Mouse (Mus musculus): ENCODE data around the gene Ensa. TPM values are rescaled to one million over a fixed set of nuclear protein-coding genes. Genes with fewer than 3 reads are reported as not detected.
A peak's percentile ranks its signal among the peaks of the same experiment; 100 is the strongest.
"Not testable (repeated sequence)": the region's sequence is repeated elsewhere in the genome, so short reads cannot be mapped to it uniquely, and the experiment has no call there.

Gene Ensa
- polyA plus RNA-seq, 1 experiment from 2014 or later: 118 TPM

- Histone ChIP-seq H3K9me3 (ENCODE audit: control insufficient read depth, low read length) (no peaks in the 10 kb centered on the region), H3K27me3 (replicated peaks; ENCODE audit: control insufficient read depth, insufficient read depth, low read length) (no peaks in the 10 kb centered on the region), H3K36me3 (ENCODE audit: control insufficient read depth, insufficient read depth, low read length) (peaks cover 17% of the 10 kb centered on the region), H3K4me1 (ENCODE audit: control insufficient read depth, insufficient read depth, low read depth, low read length) (peaks cover 9% of the 10 kb centered on the region), H3K4me2 (ENCODE audit: low read length) (no peak overlapping the region), H3K9ac (ENCODE audit: low read depth, low read length) (no peak overlapping the region), H3K4me3 (ENCODE audit: low read length) (no peak overlapping the region), H3K27ac (ENCODE audit: low read depth, low read length) (no peak overlapping the region)
- WGBS: 77% methylated on average over 1 of the region's 1 CpGs
- ATAC-seq: no peak
Observed at GRCm38 (mm10) chr3:95621241-95621640, 3.6 kb upstream of the Ensa start.

DNA sequence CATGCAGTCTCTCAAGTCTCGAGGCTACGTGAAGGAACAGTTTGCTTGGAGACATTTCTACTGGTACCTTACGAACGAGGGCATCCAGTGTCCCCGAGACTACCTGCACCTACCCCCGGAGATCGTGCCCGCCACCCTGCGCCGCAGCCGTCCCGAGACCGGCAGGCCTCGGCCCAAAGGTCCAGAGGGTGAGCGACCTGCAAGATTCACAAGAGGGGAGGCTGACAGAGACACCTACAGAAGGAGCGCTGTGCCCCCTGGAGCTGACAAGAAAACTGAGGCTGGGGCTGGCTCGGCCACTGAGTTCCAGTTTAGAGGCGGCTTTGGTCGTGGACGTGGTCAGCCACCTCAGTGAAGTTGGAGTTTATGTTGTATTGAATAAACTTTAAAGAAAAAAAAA is 2.4 kb upstream of the Ensa start:
- 93% methylated on average over 20 of the region's 20 CpGs for WGBS
- not testable (repeated sequence) for ATAC-seq; H3K27me3 ChIP-seq (replicated peaks; ENCODE audit: control insufficient read depth, insufficient read depth, low read length); H3K4me2 ChIP-seq (ENCODE audit: low read length); H3K27ac ChIP-seq (ENCODE audit: low read depth, low read length); H3K9ac ChIP-seq (ENCODE audit: low read depth, low read length); H3K9me3 ChIP-seq (ENCODE audit: control insufficient read depth, low read length); H3K4me3 ChIP-seq (ENCODE audit: low read length)
- Histone ChIP-seq H3K36me3 (ENCODE audit: control insufficient read depth, insufficient read depth, low read length) (peaks cover 18% of the 10 kb centered on the region), H3K4me1 (ENCODE audit: control insufficient read depth, insufficient read depth, low read depth, low read length) (peaks cover 17% of the 10 kb centered on the region)

GRCm38 (mm10) chr3:95623551-95623950 is 1.2 kb upstream of the Ensa start:
- Histone ChIP-seq H3K4me1 (ENCODE audit: control insufficient read depth, insufficient read depth, low read depth, low read length) (peaks cover 17% of the 10 kb centered on the region), H3K27ac (ENCODE audit: low read depth, low read length) (no peak overlapping the region), H3K27me3 (replicated peaks; ENCODE audit: control insufficient read depth, insufficient read depth, low read length) (no peaks in the 10 kb centered on the region), H3K36me3 (ENCODE audit: control insufficient read depth, insufficient read depth, low read length) (peaks cover 14% of the 10 kb centered on the region), H3K4me3 (ENCODE audit: low read length) (no peak overlapping the region), H3K4me2 (ENCODE audit: low read length) (no peak overlapping the region), H3K9me3 (ENCODE audit: control insufficient read depth, low read length) (no peaks in the 10 kb centered on the region), H3K9ac (ENCODE audit: low read depth, low read length) (no peak overlapping the region)
- no peak for ATAC-seq
- WGBS: 52% methylated on average over 2 of the region's 2 CpGs

GRCm38 (mm10) chr3:95623991-95624515 is 740 bp upstream of the Ensa start:
- Histone ChIP-seq H3K4me2 (ENCODE audit: low read length) (peak overlapping the region; percentile 68), H3K4me3 (ENCODE audit: low read length) (peak overlapping the region; percentile 40), H3K27ac (ENCODE audit: low read depth, low read length) (peak overlapping the region; percentile 86), H3K9ac (ENCODE audit: low read depth, low read length) (peak overlapping the region; percentile 60; the same call in 1 of the 2 replicates), H3K36me3 (ENCODE audit: control insufficient read depth, insufficient read depth, low read length) (peaks cover 15% of the 10 kb centered on the region), H3K4me1 (ENCODE audit: control insufficient read depth, insufficient read depth, low read depth, low read length) (peaks cover 17% of the 10 kb centered on the region)
- 67% methylated on average over 5 of the region's 5 CpGs for WGBS
- ATAC-seq; H3K27me3 ChIP-seq (replicated peaks; ENCODE audit: control insufficient read depth, insufficient read depth, low read length); H3K9me3 ChIP-seq (ENCODE audit: control insufficient read depth, low read length): not testable (repeated sequence)

DNA sequence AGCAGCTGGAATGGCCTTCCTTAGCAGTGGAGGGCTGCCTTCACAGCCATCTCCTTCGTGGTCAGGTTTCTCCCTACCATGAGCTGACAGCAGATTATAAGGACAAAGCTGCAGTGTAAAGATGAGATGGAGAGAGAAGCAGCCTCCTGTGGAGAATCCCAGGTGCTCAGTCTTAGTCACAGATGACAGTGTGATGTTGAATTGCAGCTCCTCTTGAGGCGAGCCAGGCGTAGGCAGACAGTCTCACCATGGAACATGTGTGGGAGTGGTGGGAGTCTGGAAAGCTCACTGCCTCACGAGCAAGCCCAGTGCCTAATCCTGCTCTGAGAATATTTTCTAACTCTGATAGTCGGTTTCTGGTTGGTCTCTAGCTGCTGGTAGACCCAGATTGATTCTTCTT is 3.0 kb downstream of the Ensa start:
- Histone ChIP-seq H3K36me3 (ENCODE audit: control insufficient read depth, insufficient read depth, low read length) (peaks cover 31% of the 10 kb centered on the region), H3K4me3 (ENCODE audit: low read length) (no peak overlapping the region), H3K9me3 (ENCODE audit: control insufficient read depth, low read length) (no peaks in the 10 kb centered on the region), H3K9ac (ENCODE audit: low read depth, low read length) (no peak overlapping the region), H3K4me2 (ENCODE audit: low read length) (no peak overlapping the region), H3K27me3 (replicated peaks; ENCODE audit: control insufficient read depth, insufficient read depth, low read length) (no peaks in the 10 kb centered on the region), H3K4me1 (ENCODE audit: control insufficient read depth, insufficient read depth, low read depth, low read length) (peaks cover 17% of the 10 kb centered on the region), H3K27ac (ENCODE audit: low read depth, low read length) (no peak overlapping the region)
- ATAC-seq: no peak
- WGBS: 92% methylated on average over 5 of the region's 5 CpGs

- H3K27me3 ChIP-seq (replicated peaks; ENCODE audit: control insufficient read depth, insufficient read depth, low read length): no peaks in the 10 kb centered on the region
- no peak for ATAC-seq
- no peak overlapping the region for H3K27ac ChIP-seq (ENCODE audit: low read depth, low read length)
- H3K4me2 ChIP-seq (ENCODE audit: low read length): no peak overlapping the region
- H3K36me3 ChIP-seq (ENCODE audit: control insufficient read depth, insufficient read depth, low read length): peaks cover 34% of the 10 kb centered on the region
- no peak overlapping the region; the same call in 1 of the 2 replicates for H3K9ac ChIP-seq (ENCODE audit: low read depth, low read length)
- no peak overlapping the region for H3K4me3 ChIP-seq (ENCODE audit: low read length)
- no peaks in the 10 kb centered on the region for H3K9me3 ChIP-seq (ENCODE audit: control insufficient read depth, low read length)
- WGBS: 67% methylated on average over 4 of the region's 4 CpGs
- peaks cover 15% of the 10 kb centered on the region for H3K4me1 ChIP-seq (ENCODE audit: control insufficient read depth, insufficient read depth, low read depth, low read length)
Observed at GRCm38 (mm10) chr3:95629755-95630154, 5.0 kb downstream of the Ensa start.

- Histone ChIP-seq H3K9me3 (ENCODE audit: control insufficient read depth, low read length) (no peaks in the 10 kb centered on the region), H3K36me3 (ENCODE audit: control insufficient read depth, insufficient read depth, low read length) (peaks cover 34% of the 10 kb centered on the region)
Observed at GRCm38 (mm10) chr3:95630856-95631255, 6.1 kb downstream of the Ensa start.

DNA sequence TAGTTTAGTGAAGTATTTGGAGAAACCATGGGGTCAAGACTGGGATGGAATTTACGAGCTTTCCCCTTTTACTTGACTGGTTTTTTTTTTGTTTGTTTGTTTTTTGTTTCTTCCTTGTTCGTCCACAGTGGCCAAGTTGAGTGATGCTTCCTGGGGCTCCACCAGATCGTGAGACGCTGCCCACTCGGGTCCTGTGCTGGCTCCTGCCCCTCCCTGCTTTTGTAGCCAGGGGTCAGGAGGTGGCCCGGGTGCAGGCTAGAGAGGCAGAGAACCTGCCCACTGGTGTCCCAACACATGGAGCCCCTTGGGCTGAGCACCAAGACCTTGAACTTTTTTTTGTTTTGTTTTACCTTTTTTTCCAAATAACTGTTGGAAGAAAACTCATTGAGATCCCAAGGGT is 6.5 kb downstream of the Ensa start:
- no peak for ATAC-seq
- WGBS: 74% methylated on average over 6 of the region's 6 CpGs
- no peak overlapping the region for H3K4me2 ChIP-seq (ENCODE audit: low read length)
- peaks cover 34% of the 10 kb centered on the region for H3K36me3 ChIP-seq (ENCODE audit: control insufficient read depth, insufficient read depth, low read length)
- peaks cover 8% of the 10 kb centered on the region for H3K4me1 ChIP-seq (ENCODE audit: control insufficient read depth, insufficient read depth, low read depth, low read length)
- no peak overlapping the region for H3K27ac ChIP-seq (ENCODE audit: low read depth, low read length)
- no peaks in the 10 kb centered on the region for H3K27me3 ChIP-seq (replicated peaks; ENCODE audit: control insufficient read depth, insufficient read depth, low read length)
- H3K9ac ChIP-seq (ENCODE audit: low read depth, low read length): no peak overlapping the region
- H3K4me3 ChIP-seq (ENCODE audit: low read length): no peak overlapping the region
- H3K9me3 ChIP-seq (ENCODE audit: control insufficient read depth, low read length): no peaks in the 10 kb centered on the region

More at GRCm38 (mm10) chr3:95630856-95631255, 6.1 kb downstream of the Ensa start:
- H3K4me1 ChIP-seq (ENCODE audit: control insufficient read depth, insufficient read depth, low read depth, low read length): peaks cover 12% of the 10 kb centered on the region
- no peak overlapping the region for H3K4me3 ChIP-seq (ENCODE audit: low read length)
- WGBS: 88% methylated on average over 3 of the region's 3 CpGs
- no peak for ATAC-seq
- no peak overlapping the region for H3K4me2 ChIP-seq (ENCODE audit: low read length)
- H3K27ac ChIP-seq (ENCODE audit: low read depth, low read length): no peak overlapping the region
- no peak overlapping the region for H3K9ac ChIP-seq (ENCODE audit: low read depth, low read length)
- H3K27me3 ChIP-seq (replicated peaks; ENCODE audit: control insufficient read depth, insufficient read depth, low read length): no peaks in the 10 kb centered on the region

- Histone ChIP-seq H3K4me3 (ENCODE audit: low read length) (no peak overlapping the region), H3K9me3 (ENCODE audit: control insufficient read depth, low read length) (no peaks in the 10 kb centered on the region), H3K27ac (ENCODE audit: low read depth, low read length) (no peak overlapping the region), H3K4me2 (ENCODE audit: low read length) (no peak overlapping the region), H3K36me3 (ENCODE audit: control insufficient read depth, insufficient read depth, low read length) (peaks cover 28% of the 10 kb centered on the region), H3K9ac (ENCODE audit: low read depth, low read length) (no peak overlapping the region), H3K4me1 (ENCODE audit: control insufficient read depth, insufficient read depth, low read depth, low read length) (no peaks in the 10 kb centered on the region), H3K27me3 (replicated peaks; ENCODE audit: control insufficient read depth, insufficient read depth, low read length) (no peaks in the 10 kb centered on the region)
- no peak for ATAC-seq
- WGBS: 82% methylated on average over 12 of the region's 12 CpGs
Observed at GRCm38 (mm10) chr3:95632648-95633588, 8.1 kb downstream of the Ensa start.
